Mouse (Mus musculus) adrenal gland, adult 2 months (tissue): ENCODE measurements around the gene B3gnt7. TPM values are rescaled to one million over a fixed set of nuclear protein-coding genes. Genes with fewer than 3 reads are reported as not detected.
"Not testable (repeated sequence)": the region's sequence is repeated elsewhere in the genome, so short reads cannot be mapped to it uniquely, and the experiment has no call there.

ENCODE experiments used
- DNase-seq: peaks from one replicate; pipeline ENCODE4 v3.0.0; 2021
- polyA plus RNA-seq: library from polyadenylated mRNA; depleted of rRNA; stranded (reverse); fragments of >200 nt; gene quantifications from 2 replicates; pipeline ENCODE4 v1.2.3, GENCODE M21; 2012
- total RNA-seq, 2 experiments: library from RNA; stranded (reverse); gene quantifications; 2 replicates each; pipeline ENCODE4 v1.2.3; 2021

Gene B3gnt7
- total and polyA plus RNA-seq, 3 experiments = 0.21 to 0.36 (median 0.26) TPM

GRCm38 (mm10) chr1:86301221-86302091 is 1.2 kb upstream of the B3gnt7 start:
- no peak for DNase-seq

- DNase-seq = peak; percentile 52
These were observed 636 bp downstream of the B3gnt7 start for GRCm38 (mm10) chr1:86303063-86303872.

- no peak for DNase-seq
These were observed 1.2 kb downstream of the B3gnt7 start for GRCm38 (mm10) chr1:86303873-86304250.

- no peak for DNase-seq
These were observed 4.1 kb downstream of the B3gnt7 start for GRCm38 (mm10) chr1:86306686-86307085.

- DNase-seq = no peak
These were observed 4.6 kb downstream of the B3gnt7 start for GRCm38 (mm10) chr1:86307177-86307762.

- no peak for DNase-seq
These were observed 5.4 kb downstream of the B3gnt7 start for GRCm38 (mm10) chr1:86307871-86308641.

GRCm38 (mm10) chr1:86309270-86309833 is 6.7 kb downstream of the B3gnt7 start:
- no peak for DNase-seq

- DNase-seq = no peak
These were observed 8.1 kb downstream of the B3gnt7 start for GRCm38 (mm10) chr1:86310536-86311310.

- DNase-seq = no peak
These were observed 8.9 kb downstream of the B3gnt7 start for GRCm38 (mm10) chr1:86311467-86312005.

- DNase-seq = no peak
These were observed 9.6 kb downstream of the B3gnt7 start for GRCm38 (mm10) chr1:86312269-86312668.

- DNase-seq = no peak
These were observed 10.6 kb downstream of the B3gnt7 start for GRCm38 (mm10) chr1:86313096-86313771.

- DNase-seq = peak; percentile 19
These were observed 11.1 kb downstream of the B3gnt7 start for GRCm38 (mm10) chr1:86313772-86314125.

GRCm38 (mm10) chr1:86320822-86321413 is 18.3 kb downstream of the B3gnt7 start:
- no peak for DNase-seq

GRCm38 (mm10) chr1:86336330-86336729 is 33.7 kb downstream of the B3gnt7 start:
- DNase-seq = no peak

- peak; percentile 78 for DNase-seq
These were observed 36.7 kb downstream of the B3gnt7 start for GRCm38 (mm10) chr1:86339156-86339812.

- DNase-seq = not testable (repeated sequence)
These were observed 38.5 kb downstream of the B3gnt7 start for GRCm38 (mm10) chr1:86341096-86341495.

- DNase-seq = no peak
These were observed 39.7 kb downstream of the B3gnt7 start for GRCm38 (mm10) chr1:86342371-86342770.

GRCm38 (mm10) chr1:86343087-86343645 is 40.5 kb downstream of the B3gnt7 start:
- no peak for DNase-seq
